Mouse (Mus musculus): ENCODE results near the gene Rab40b.
A peak's percentile ranks its signal among the peaks of the same experiment; 100 is the strongest.
"Not testable (repeated sequence)": the region's sequence is repeated elsewhere in the genome, so short reads cannot be mapped to it uniquely, and the experiment has no call there.

The Rab40b gene

GRCm38 (mm10) chr11:121368731-121369130 lies 19.3 kb downstream of the Rab40b start:
- DNase-seq (ENCODE audit: low spot score in 2 of 2) = no peak

- no peak for DNase-seq (ENCODE audit: low spot score in 2 of 2)
Observed at GRCm38 (mm10) chr11:121367170-121367707, 20.8 kb downstream of the Rab40b start.

GRCm38 (mm10) chr11:121362212-121362611 lies 25.8 kb downstream of the Rab40b start:
- DNase-seq (ENCODE audit: low spot score in 2 of 2) = peak in 1 of 2 experiments; percentile 15

- DNase-seq (ENCODE audit: low spot score in 2 of 2) = peak; percentile 96 to 99
Observed at GRCm38 (mm10) chr11:121354091-121354707, 33.9 kb downstream of the Rab40b start, which contains the start of gene Wdr45b. Wdr45b (minus strand) TSS chr11:121354445.

- peak; percentile 19 to 49 for DNase-seq (ENCODE audit: low spot score in 2 of 2)
Observed at GRCm38 (mm10) chr11:121353326-121354090, 34.5 kb downstream of the Rab40b start.

- DNase-seq (ENCODE audit: low spot score in 2 of 2) = not testable (repeated sequence)
Observed at GRCm38 (mm10) chr11:121348727-121349126, 39.3 kb downstream of the Rab40b start.

GRCm38 (mm10) chr11:121348166-121348565 lies 39.9 kb downstream of the Rab40b start:
- DNase-seq (ENCODE audit: low spot score in 2 of 2) = no peak

GRCm38 (mm10) chr11:121347036-121347435 lies 41.0 kb downstream of the Rab40b start:
- no peak for DNase-seq (ENCODE audit: low spot score in 2 of 2)

- DNase-seq (ENCODE audit: low spot score in 2 of 2) = not testable (repeated sequence)
Observed at GRCm38 (mm10) chr11:121342423-121342822, 45.6 kb downstream of the Rab40b start.

GRCm38 (mm10) chr11:121340287-121340686 lies 47.8 kb downstream of the Rab40b start:
- no peak for DNase-seq (ENCODE audit: low spot score in 2 of 2)

- DNase-seq (ENCODE audit: low spot score in 2 of 2) = no peak
Observed at GRCm38 (mm10) chr11:121339647-121340046, 48.4 kb downstream of the Rab40b start.

- no peak for DNase-seq (ENCODE audit: low spot score in 2 of 2)
Observed at GRCm38 (mm10) chr11:121331641-121332040, 56.4 kb downstream of the Rab40b start.

- no peak for DNase-seq (ENCODE audit: low spot score in 2 of 2)
Observed at GRCm38 (mm10) chr11:121328619-121329018, 59.4 kb downstream of the Rab40b start.

- DNase-seq (ENCODE audit: low spot score in 2 of 2) = no peak
Observed at GRCm38 (mm10) chr11:121328206-121328605, 59.8 kb downstream of the Rab40b start.

GRCm38 (mm10) chr11:121326681-121327080 lies 61.4 kb downstream of the Rab40b start:
- no peak for DNase-seq (ENCODE audit: low spot score in 2 of 2)

GRCm38 (mm10) chr11:121326034-121326433 lies 62.0 kb downstream of the Rab40b start:
- DNase-seq (ENCODE audit: low spot score in 2 of 2) = no peak

GRCm38 (mm10) chr11:121307712-121308111 lies 80.3 kb downstream of the Rab40b start:
- not testable (repeated sequence) for DNase-seq (ENCODE audit: low spot score in 2 of 2)

GRCm38 (mm10) chr11:121306608-121307007 lies 81.4 kb downstream of the Rab40b start:
- DNase-seq (ENCODE audit: low spot score in 2 of 2) = no peak
